21 mouse cellular contexts compared by ENCODE assay signal in genomic region chr7:54893709-54894627, GRCm38 (mm10). TPM values are rescaled to one million over a fixed set of nuclear protein-coding genes. Genes with fewer than 3 reads are reported as not detected.
DNase-seq lines count a peak whose midpoint lies in the region; ATAC-seq and TF ChIP-seq lines count a peak whose summit lies in the region.
"Had no signal": no experiment of that assay in that cellular context is flagged by ENCODE, and none has a peak within 500 bp of the region (broad histone marks: within the 10 kb centered on the region; RNA-seq: fewer than 3 reads in every experiment).

No protein-coding gene starts in this region.

- no peak overlapping the region for H3K4me2 ChIP-seq in midbrain, embryonic 13.5 days (replicated peaks)
- no peak overlapping the region for H3K4me2 ChIP-seq in midbrain, postnatal 0 days (ENCODE audit: low read depth, low read length, poor library complexity, severe bottlenecking)
- H3K4me2 ChIP-seq in forebrain, embryonic 12.5 days, result no peak overlapping the region
- H3K4me2 ChIP-seq in forebrain, embryonic 15.5 days (replicated peaks), result no peak overlapping the region
- no peak overlapping the region for H3K4me2 ChIP-seq in liver, postnatal 0 days (ENCODE audit: low read depth, low read length)
- H3K4me2 ChIP-seq: embryonic facial prominence, embryonic 13.5 days; heart, embryonic 11.5 days; heart, embryonic 15.5 days; hindbrain, embryonic 15.5 days had no signal

- no peak for TF ChIP-seq EP300 in liver, postnatal 0 days (IDR thresholded peaks at IDR 0.05; ENCODE audit: low read depth)

- no peak overlapping the region for H3K9ac ChIP-seq in midbrain, embryonic 13.5 days (replicated peaks)
- no peak overlapping the region for H3K9ac ChIP-seq in midbrain, postnatal 0 days (replicated peaks; ENCODE audit: low read length, poor library complexity, severe bottlenecking)
- no peak overlapping the region for H3K9ac ChIP-seq in forebrain, embryonic 12.5 days
- no peak overlapping the region for H3K9ac ChIP-seq in forebrain, embryonic 15.5 days (replicated peaks)
- no peak overlapping the region for H3K9ac ChIP-seq in liver, postnatal 0 days (replicated peaks)
- H3K9ac ChIP-seq: embryonic facial prominence, embryonic 13.5 days; heart, embryonic 15.5 days; hindbrain, embryonic 15.5 days had no signal

- no peak overlapping the region for H3K4me3 ChIP-seq in midbrain, embryonic 13.5 days (replicated peaks)
- no peak overlapping the region for H3K4me3 ChIP-seq in midbrain, postnatal 0 days (ENCODE audit: low read depth, low read length)
- no peak overlapping the region for H3K4me3 ChIP-seq in forebrain, embryonic 12.5 days (replicated peaks)
- H3K4me3 ChIP-seq in forebrain, embryonic 15.5 days, result no peak overlapping the region
- H3K4me3 ChIP-seq in liver, postnatal 0 days (ENCODE audit: low read depth, low read length), result no peak overlapping the region
- H3K4me3 ChIP-seq: embryonic facial prominence, embryonic 13.5 days; heart, adult 2 months; heart, embryonic 15.5 days; hindbrain, embryonic 15.5 days had no signal

- H3K27ac ChIP-seq in midbrain, embryonic 13.5 days, result no peak overlapping the region
- H3K27ac ChIP-seq in midbrain, postnatal 0 days (ENCODE audit: low read depth, low read length), result no peak overlapping the region
- H3K27ac ChIP-seq in forebrain, embryonic 12.5 days, result no peak overlapping the region
- H3K27ac ChIP-seq in forebrain, embryonic 15.5 days (replicated peaks), result no peak overlapping the region
- no peak overlapping the region for H3K27ac ChIP-seq in liver, postnatal 0 days (ENCODE audit: low read depth)
- H3K27ac ChIP-seq: embryonic facial prominence, embryonic 13.5 days; heart, adult 2 months; heart, embryonic 15.5 days; hindbrain, embryonic 15.5 days had no signal

- 55% methylated on average over 3 of the region's 3 CpGs for WGBS in midbrain, embryonic 13.5 days
- WGBS in midbrain, postnatal 0 days, result 52% methylated on average over 3 of the region's 3 CpGs
- WGBS in forebrain, embryonic 12.5 days, result 48% methylated on average over 3 of the region's 3 CpGs
- WGBS in forebrain, embryonic 15.5 days, result 27% methylated on average over 3 of the region's 3 CpGs
- 72% methylated on average over 3 of the region's 3 CpGs for whole genome bisulfite sequencing in liver, postnatal 0 days (ENCODE audit: insufficient replicate concordance)

- no peaks in the 10 kb centered on the region for H3K9me3 ChIP-seq in midbrain, embryonic 13.5 days
- no peaks in the 10 kb centered on the region for H3K9me3 ChIP-seq in midbrain, postnatal 0 days (ENCODE audit: low read length)
- H3K9me3 ChIP-seq in forebrain, embryonic 12.5 days, result no peaks in the 10 kb centered on the region
- no peaks in the 10 kb centered on the region for H3K9me3 ChIP-seq in forebrain, embryonic 15.5 days
- H3K9me3 ChIP-seq in liver, postnatal 0 days (ENCODE audit: low read length), result no peaks in the 10 kb centered on the region
- H3K9me3 ChIP-seq: embryonic facial prominence, embryonic 13.5 days; heart, embryonic 15.5 days; hindbrain, embryonic 15.5 days had no signal

- H3K27me3 ChIP-seq in midbrain, embryonic 13.5 days, result no peaks in the 10 kb centered on the region
- no peaks in the 10 kb centered on the region for H3K27me3 ChIP-seq in midbrain, postnatal 0 days (ENCODE audit: insufficient read depth, low read length)
- no peaks in the 10 kb centered on the region for H3K27me3 ChIP-seq in forebrain, embryonic 12.5 days
- H3K27me3 ChIP-seq in forebrain, embryonic 15.5 days, result no peaks in the 10 kb centered on the region
- H3K27me3 ChIP-seq in liver, postnatal 0 days (ENCODE audit: insufficient read depth, low read length), result no peaks in the 10 kb centered on the region
- H3K27me3 ChIP-seq: CH12.LX; embryonic facial prominence, embryonic 13.5 days; heart, embryonic 15.5 days; hindbrain, embryonic 15.5 days had no signal

- 0 out of 2 replicates have a peak, but pooled peaks cover 2% of the 10 kb centered on the region for H3K4me1 ChIP-seq in midbrain, embryonic 13.5 days (replicated peaks)
- no peaks in the 10 kb centered on the region for H3K4me1 ChIP-seq in midbrain, postnatal 0 days (ENCODE audit: insufficient read depth, low read length)
- no peaks in the 10 kb centered on the region for H3K4me1 ChIP-seq in forebrain, embryonic 12.5 days
- 0 out of 2 replicates have a peak, but pooled peaks cover 8% of the 10 kb centered on the region for H3K4me1 ChIP-seq in forebrain, embryonic 15.5 days
- no peaks in the 10 kb centered on the region for H3K4me1 ChIP-seq in liver, postnatal 0 days (ENCODE audit: insufficient read depth)
- H3K4me1 ChIP-seq: embryonic facial prominence, embryonic 13.5 days; heart, embryonic 15.5 days; hindbrain, embryonic 15.5 days had no signal

- no peak for DNase-seq in midbrain, postnatal 0 days (ENCODE audit: low spot score)
- DNase-seq in retina, embryonic 14.5 days (ENCODE audit: low spot score), result peak; percentile 43
- no peak for DNase-seq in liver, postnatal 0 days
- DNase-seq in Muller cell, postnatal 12 days (ENCODE audit: inconsistent ontology term), result no peak
- DNase-seq: adrenal gland, adult 8-10 months; adrenal gland, postnatal 36 days; cerebellum, adult 11-12 months; cerebellum, adult 9-10 months; cerebellum, postnatal 36 days; gastrocnemius, postnatal 14 days; heart, adult 2 months; heart, postnatal 14 days had no signal

- TF ChIP-seq CTCF in midbrain, postnatal 0 days (IDR thresholded peaks at IDR 0.05), result no peak
- TF ChIP-seq CTCF in liver, postnatal 0 days (IDR thresholded peaks at IDR 0.05; ENCODE audit: low read depth), result no peak

- 0 out of 2 replicates have a peak, but pooled peaks have one; percentile 45 for ATAC-seq in midbrain, embryonic 13.5 days
- no peak for ATAC-seq in midbrain, postnatal 0 days (ENCODE audit: low FRiP score)
- peak; percentile 66; the same call in 1 of the 2 replicates for ATAC-seq in forebrain, embryonic 12.5 days (ENCODE audit: low FRiP score)
- peak; percentile 82 for ATAC-seq in forebrain, embryonic 15.5 days (replicated peaks)
- ATAC-seq in liver, postnatal 0 days, result no peak
- ATAC-seq: intestine, embryonic 16.5 days had no signal

- H3K36me3 ChIP-seq in midbrain, embryonic 13.5 days, result no peaks in the 10 kb centered on the region
- H3K36me3 ChIP-seq in midbrain, postnatal 0 days (ENCODE audit: insufficient read depth, low read length), result no peaks in the 10 kb centered on the region
- H3K36me3 ChIP-seq in forebrain, embryonic 12.5 days (replicated peaks), result no peaks in the 10 kb centered on the region
- H3K36me3 ChIP-seq in forebrain, embryonic 15.5 days, result no peaks in the 10 kb centered on the region
- H3K36me3 ChIP-seq in liver, postnatal 0 days (replicated peaks; ENCODE audit: insufficient read depth, low read length), result no peaks in the 10 kb centered on the region
- H3K36me3 ChIP-seq: embryonic facial prominence, embryonic 13.5 days; heart, embryonic 15.5 days; hindbrain, embryonic 15.5 days had no signal

RNA-seq across cellular contexts. Expression of gene Luzp2, which starts 58.7 kb away (rescaled TPM):
- 21.3 and 23.1 TPM in 2 replicates for polyA plus RNA-seq in midbrain, embryonic 13.5 days (2015; fragmentation: Nextera tagmentation; extraction: Ambion mirVana)
- 150 and 151 TPM in 2 replicates for total RNA-seq in midbrain, postnatal 0 days (2014; rRNA removed)
- 95.3 and 106 TPM in 2 replicates for polyA plus RNA-seq in midbrain, postnatal 0 days (2015; fragmentation: Nextera tagmentation; extraction: Ambion mirVana)
- 4.3 and 5.2 TPM in 2 replicates for polyA plus RNA-seq in forebrain, embryonic 12.5 days (2016; fragmentation: Nextera tagmentation; extraction: Ambion mirVana)
- 20.0 and 26.2 TPM in 2 replicates for polyA plus RNA-seq in forebrain, embryonic 15.5 days (2015; fragmentation: Nextera tagmentation; extraction: Ambion mirVana)
- not detected in 2 replicates for polyA plus RNA-seq in liver, postnatal 0 days (2015; fragmentation: Nextera tagmentation; extraction: Ambion mirVana)
- total RNA-seq: CH12.LX had no signal

Comparison
In these comparisons a context has a peak if more than half of its experiments do, and no peak if none do; other contexts are left out.
1. ATAC-seq: peak in midbrain, embryonic 13.5 days (single experiment), forebrain, embryonic 12.5 days (single experiment) and forebrain, embryonic 15.5 days (single experiment); none in midbrain, postnatal 0 days (single experiment) and liver, postnatal 0 days (single experiment).